Mouse (Mus musculus): ENCODE measurements at regions not wholly inside any gene's neighbourhood (a gene's known extent, or its start where the extent isn't known, plus 50 kb on each side); places are given as distances from the start of the nearest gene placed in this dataset.
"Not testable (repeated sequence)": the region's sequence is repeated elsewhere in the genome, so short reads cannot be mapped to it uniquely, and the experiment has no call there.

DNA sequence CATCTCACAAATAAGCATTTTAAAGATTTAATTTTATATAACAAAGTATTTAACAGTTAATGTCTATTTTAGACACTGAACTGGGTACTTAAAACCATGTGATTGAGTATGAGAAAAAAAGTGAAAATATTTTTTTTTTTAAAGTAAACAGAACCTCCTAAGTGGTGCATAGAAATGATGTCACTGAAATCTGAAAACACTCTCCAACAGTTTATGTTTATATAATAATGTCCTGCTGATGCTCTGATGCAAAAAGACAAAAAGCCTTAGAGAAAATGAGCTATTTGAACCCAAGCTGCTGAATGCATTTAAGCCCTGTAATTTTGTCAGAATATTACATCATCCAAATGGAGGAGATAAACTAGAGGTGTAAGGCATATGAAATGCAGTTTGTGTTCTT is 3447.1 kb downstream of the 9330182O14Rik start:
- no peak for DNase-seq

- no peak for DNase-seq
Observed at GRCm38 (mm10) chr15:43585751-43586150, 3451.6 kb downstream of the 9330182O14Rik start.

DNA sequence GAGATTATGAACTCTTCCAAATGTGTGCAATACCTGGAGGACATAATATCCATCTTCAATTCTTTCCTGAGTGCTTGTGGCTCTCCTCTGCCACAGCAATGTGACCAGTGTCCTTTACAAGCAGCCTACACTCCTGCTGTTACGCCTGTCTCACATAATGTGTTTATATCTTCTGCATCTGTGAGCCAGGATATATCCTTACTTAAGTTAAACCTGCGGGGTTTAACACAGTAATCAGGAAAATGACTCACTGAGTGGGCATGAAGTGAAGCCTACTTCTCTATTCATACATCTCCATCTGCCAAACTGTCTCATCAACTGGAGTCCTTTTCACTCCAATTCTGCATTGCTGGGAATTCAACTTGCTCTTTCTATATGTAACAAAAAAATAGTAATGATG is 3453.9 kb downstream of the 9330182O14Rik start:
- no peak for DNase-seq

DNA sequence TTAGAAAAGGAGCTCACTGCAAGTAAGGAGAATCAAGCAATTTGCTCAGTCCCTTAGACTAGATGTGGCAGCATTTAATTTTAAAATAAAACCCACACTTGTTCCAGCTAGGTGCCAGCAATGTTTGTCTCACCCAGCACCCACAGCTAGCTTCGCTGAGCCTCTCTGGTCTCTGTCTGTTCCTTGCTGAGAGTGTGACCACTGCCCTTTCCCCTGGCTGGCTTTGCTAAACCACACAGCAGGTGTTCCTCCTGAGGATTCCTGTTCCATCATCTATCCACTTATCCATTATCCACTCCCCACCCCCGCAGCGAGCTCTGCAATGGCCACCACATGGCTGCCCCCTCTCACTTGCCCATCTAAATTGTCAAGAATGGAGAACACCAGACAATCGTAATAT is 3473.5 kb downstream of the 9330182O14Rik start:
- DNase-seq: no peak

- DNase-seq: no peak
Observed at GRCm38 (mm10) chr15:43609901-43610300, 3475.7 kb downstream of the 9330182O14Rik start.

GRCm38 (mm10) chr15:43614004-43614661 is 3480.0 kb downstream of the 9330182O14Rik start:
- DNase-seq: peak; percentile 19

- DNase-seq: no peak
Observed at GRCm38 (mm10) chr15:43615727-43616126, 3481.6 kb downstream of the 9330182O14Rik start.

- no peak for DNase-seq
Observed at GRCm38 (mm10) chr15:43624431-43624965, 3490.3 kb downstream of the 9330182O14Rik start.

DNA sequence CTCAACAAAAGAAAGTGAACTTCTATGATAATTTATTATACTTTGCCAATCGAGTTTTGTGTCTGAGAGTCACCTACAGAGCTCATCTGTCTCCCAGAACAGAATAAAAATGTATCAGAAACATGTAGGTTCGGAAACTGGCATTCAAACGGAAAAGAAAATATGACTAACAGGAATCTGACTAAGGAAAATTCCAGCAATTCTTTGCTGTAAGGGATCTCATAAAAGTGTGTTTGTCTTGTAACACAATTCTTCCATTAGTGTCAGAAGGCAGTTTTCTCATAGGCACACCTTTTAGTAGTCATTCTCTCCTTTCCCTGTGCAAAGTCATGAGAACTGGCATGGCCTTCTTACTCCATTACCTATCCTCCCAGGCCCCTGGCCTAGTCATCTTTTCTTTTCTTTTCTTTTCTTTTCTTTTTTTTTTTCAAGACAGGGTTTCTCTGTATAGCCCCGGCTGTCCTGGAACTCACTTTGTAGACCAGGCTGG is 3490.9 kb downstream of the 9330182O14Rik start:
- DNase-seq: no peak

DNA sequence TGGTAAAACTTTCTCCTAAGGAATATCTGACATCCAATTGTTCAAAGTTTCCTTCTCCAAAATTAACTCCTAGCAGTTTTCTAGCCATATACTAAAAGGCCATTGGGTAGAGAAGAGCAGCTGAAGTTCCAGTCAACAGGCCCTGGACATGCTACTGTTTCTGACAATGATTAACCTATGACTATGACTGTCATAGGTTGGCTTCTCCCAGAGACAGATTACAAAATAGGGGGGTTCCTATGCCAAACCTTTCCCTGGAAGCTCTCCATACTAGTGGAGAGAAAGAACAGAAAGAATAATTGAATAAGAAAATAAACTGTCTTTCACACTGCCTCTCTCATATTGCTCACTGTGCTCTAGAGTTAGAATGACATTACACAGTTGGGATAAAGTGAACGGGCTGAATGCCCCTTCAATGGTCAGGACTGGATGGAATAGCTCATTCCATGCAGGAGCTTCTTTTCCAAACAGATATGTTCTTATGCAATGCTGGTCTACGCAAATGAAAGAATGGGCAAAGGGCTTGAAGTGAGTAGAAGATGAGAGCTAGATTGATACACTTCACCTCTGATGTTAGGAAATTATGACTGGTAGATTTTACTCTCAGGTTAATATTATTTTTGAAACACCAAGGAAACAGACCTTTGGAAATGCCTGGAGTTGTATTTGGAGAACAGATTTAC is 3516.8 kb downstream of the 9330182O14Rik start:
- no peak for DNase-seq

DNA sequence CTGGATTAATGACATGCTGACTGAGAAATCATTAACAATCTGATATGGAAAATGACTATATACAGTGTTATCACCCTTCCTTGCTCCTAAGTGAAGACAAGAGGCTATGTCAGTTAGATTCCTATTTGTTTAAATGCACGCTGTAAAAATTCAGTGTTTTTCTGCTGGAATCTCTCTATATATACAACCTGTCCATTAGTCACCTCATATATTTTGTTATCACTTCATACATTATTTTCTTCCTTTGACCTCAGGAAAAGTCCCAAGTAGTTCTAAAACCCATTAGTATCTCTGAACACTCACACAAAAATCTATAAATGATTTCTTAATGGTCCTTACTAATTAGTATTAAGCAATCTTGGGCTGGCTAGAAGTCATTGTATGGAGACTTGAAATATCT is 3529.5 kb downstream of the 9330182O14Rik start:
- DNase-seq: no peak

DNA sequence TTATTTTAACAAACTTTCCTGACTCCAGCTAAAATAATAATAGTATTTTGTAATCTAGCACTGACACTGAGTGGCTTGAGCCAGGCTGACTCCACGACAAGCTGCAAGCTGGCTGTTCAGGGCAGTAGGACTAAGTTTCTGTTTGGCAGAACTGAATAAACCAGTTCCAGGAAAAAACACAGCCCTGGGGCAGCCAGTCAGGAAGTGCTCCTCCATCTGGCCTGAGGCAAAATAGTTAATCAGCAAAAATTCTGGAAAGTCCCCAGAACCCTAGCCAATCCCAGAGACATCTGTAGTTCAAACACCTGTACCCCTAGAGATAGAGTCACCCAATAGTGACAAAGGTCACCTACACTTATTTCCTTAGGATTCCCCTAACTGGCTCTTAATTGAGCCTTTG is 3544.7 kb downstream of the 9330182O14Rik start:
- DNase-seq: no peak

DNA sequence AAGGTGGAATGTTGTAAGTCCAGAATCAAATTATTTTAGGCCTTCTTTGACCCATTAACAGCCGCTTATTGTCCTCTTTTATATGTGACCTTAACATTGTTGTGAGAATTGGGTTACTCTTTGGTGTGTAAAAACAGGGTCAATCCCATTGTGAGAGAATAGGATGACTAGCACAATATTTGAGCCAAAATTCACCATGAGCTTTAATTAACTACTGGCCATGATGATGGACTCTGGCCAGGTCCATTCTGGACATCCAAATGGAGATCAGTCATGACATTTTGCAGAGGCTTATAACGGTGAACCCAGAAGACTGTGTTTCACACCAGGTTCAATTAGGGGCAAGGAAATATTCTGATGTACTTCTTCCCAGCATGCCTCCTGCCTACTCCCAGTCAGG is 3548.0 kb downstream of the 9330182O14Rik start:
- no peak for DNase-seq

DNA sequence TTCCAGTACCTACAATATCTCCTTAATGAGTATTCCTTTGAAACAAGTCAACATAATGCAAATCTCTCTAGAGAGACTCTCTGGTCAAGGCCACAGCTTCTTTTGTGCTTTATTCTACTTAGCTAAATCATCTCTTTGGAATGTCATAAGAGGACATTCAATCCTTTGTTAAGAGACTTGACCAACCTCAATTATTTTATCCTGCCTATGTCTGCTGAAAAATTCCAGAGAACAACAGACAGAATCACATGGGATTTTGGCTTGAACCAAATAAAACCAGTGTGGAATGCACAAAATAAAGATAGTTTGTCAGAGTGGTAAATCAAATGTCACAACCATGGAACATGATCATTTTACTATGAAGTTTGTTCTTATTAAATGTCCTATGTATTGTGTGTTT is 3557.8 kb downstream of the 9330182O14Rik start:
- DNase-seq: not testable (repeated sequence)

DNA sequence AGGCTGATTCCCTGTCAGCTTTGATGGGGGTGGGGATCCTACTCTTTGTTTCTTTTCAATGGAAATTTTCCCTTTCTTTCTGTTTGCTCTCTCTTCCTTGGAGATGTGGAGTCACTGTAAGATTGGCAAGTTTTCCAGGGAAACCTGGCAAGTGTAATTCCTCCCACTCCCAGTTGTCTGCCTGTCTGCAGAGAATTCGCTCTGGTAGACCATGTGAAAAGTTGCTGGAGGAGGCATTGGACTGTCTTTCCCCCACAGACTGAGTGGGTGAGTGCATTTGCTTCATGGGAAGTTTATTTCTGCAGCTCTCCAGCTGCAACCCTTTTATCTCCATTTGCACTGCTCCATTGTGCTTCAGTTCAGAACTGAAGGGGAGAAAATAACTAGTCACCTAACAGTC is 3561.3 kb downstream of the 9330182O14Rik start:
- DNase-seq: no peak

GRCm38 (mm10) chr15:43717035-43717434 is 3582.9 kb downstream of the 9330182O14Rik start:
- no peak for DNase-seq

- DNase-seq: no peak
Observed at GRCm38 (mm10) chr15:43717559-43717958, 3583.4 kb downstream of the 9330182O14Rik start.

DNA sequence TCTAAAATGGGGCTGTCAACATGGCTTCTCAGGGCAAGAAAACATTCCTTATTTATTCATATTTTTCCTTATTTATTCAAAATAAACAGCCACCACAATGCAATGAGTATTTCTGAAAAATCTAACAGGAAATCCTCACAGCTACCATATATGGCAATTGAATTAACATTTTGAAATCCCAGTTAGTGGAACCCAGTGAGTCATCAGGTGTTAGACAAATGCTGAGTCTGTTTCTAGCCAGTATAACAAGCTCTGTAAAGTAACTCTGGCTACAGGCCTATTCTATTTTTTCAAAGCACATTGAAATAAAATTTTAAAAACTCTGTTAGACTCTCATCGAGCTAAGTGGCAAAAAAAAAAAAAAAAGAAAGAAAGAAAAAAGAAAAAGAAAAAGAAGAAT is 3586.8 kb downstream of the 9330182O14Rik start:
- DNase-seq: no peak

- DNase-seq: no peak
Observed at GRCm38 (mm10) chr15:43735697-43736096, 3601.5 kb downstream of the 9330182O14Rik start.

- peak; percentile 65 for DNase-seq
Observed at GRCm38 (mm10) chr15:43758256-43758655, 3624.1 kb downstream of the 9330182O14Rik start.

- no peak for DNase-seq
Observed at GRCm38 (mm10) chr15:43764606-43765005, 3630.4 kb downstream of the 9330182O14Rik start.

DNA sequence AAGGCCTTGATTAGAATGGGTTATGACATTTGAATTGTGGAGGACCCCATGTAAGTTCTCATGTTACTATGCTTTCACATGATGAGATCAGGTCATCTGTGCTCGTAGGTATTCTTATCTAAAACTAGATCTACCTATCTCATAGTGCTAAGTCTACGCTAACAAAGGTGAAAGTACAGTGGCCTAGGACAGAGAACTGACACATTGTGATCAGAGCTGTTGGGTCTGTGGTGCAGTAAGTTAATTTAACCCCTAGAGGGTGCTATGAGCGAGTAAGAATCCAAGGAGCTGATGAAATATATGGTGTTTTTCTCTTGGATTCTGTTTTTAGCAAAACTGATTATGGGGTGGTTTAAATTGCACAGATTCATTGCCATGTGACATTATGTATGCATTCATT is 3638.6 kb downstream of the 9330182O14Rik start:
- DNase-seq: peak; percentile 43

DNA sequence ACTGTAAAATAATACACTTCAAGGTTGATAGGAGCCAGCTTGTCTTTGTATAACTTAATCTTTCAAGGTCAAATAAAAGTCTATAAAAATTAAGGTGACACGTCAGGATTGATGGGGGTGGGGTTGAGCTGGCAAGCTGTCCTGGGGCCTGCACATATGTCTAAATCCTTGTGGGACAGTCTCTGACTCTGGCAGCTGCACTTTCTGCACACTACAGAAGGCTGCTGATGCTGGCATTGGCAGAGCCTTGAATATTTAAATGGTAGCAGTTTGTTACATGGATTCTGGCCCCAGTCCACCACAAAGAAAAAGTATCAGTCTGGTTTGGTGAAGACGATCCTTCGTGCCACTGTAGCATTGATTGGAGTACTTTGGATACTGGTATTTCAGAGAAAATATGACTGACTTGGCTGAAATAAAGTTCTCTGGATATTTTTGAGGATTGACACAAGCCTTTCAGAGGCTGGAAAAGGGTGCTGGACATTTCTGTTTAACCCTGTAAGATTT is 3648.0 kb downstream of the 9330182O14Rik start:
- not testable (repeated sequence) for DNase-seq

GRCm38 (mm10) chr15:43784171-43784570 is 3650.0 kb downstream of the 9330182O14Rik start:
- no peak for DNase-seq
